Mouse (Mus musculus): ENCODE results near the gene Plekha1. TPM values are rescaled to one million over a fixed set of nuclear protein-coding genes. Genes with fewer than 3 reads are reported as not detected.

Gene Plekha1
- total and polyA plus RNA-seq, 3 experiments = 6.9 to 22.1 TPM; not detected in 1

- H3K4me1 ChIP-seq (ENCODE audit: control insufficient read depth in 1 of 2, insufficient read depth in 2 of 2, low read length in 2 of 2) = no peaks in the 10 kb centered on the region
- TF ChIP-seq TBP (IDR thresholded peaks at IDR 0.05; ENCODE audit: low read depth, low read length) (no peak), POLR2A (IDR thresholded peaks at IDR 0.05; ENCODE audit: control insufficient read depth in 1 of 2, insufficient read depth in 1 of 2, low read depth in 1 of 2, low read length in 2 of 2, poor library complexity in 1 of 2) (no peak), JUND (IDR thresholded peaks at IDR 0.05; ENCODE audit: low read depth, low read length) (no peak), MYC (IDR thresholded peaks at IDR 0.05; ENCODE audit: low read depth, low read length) (no peak), RCOR1 (IDR thresholded peaks at IDR 0.05; ENCODE audit: low read depth, low read length) (no peak), ZMIZ1 (IDR thresholded peaks at IDR 0.05; ENCODE audit: low read depth, low read length) (no peak), ELF1 (IDR thresholded peaks at IDR 0.05; ENCODE audit: low read depth, low read length) (no peak), MXI1 (IDR thresholded peaks at IDR 0.05; ENCODE audit: low read depth, low read length) (no peak), CTCF (IDR thresholded peaks at IDR 0.05 in 2 of 3, conservative IDR thresholded peaks at IDR 0.05 in 1 of 3; ENCODE audit: control insufficient read depth in 1 of 3, insufficient read depth in 1 of 3, low read depth in 2 of 3, low read length in 3 of 3, poor library complexity in 1 of 3, severe bottlenecking in 1 of 3) (no peak), ETS1 (IDR thresholded peaks at IDR 0.05; ENCODE audit: low read depth, low read length) (no peak), E2F4 (IDR thresholded peaks at IDR 0.05; ENCODE audit: borderline replicate concordance, low read depth, low read length) (no peak), BHLHE40 (IDR thresholded peaks at IDR 0.05; ENCODE audit: borderline replicate concordance, low read depth, low read length) (no peak), MAZ (IDR thresholded peaks at IDR 0.05; ENCODE audit: low read depth, low read length) (no peak)
- no peak for DNase-seq (ENCODE audit: low read depth, low spot score)
Observed at GRCm38 (mm10) chr7:130857973-130858372, 7.6 kb upstream of the Plekha1 start.

GRCm38 (mm10) chr7:130859926-130860325 lies 5.6 kb upstream of the Plekha1 start:
- Histone ChIP-seq H3K4me3 (ENCODE audit: control insufficient read depth in 1 of 2, insufficient read depth in 1 of 2, low read depth in 2 of 2, low read length in 2 of 2) (no peak overlapping the region), H3K36me3 (ENCODE audit: control insufficient read depth in 1 of 2, insufficient read depth in 2 of 2, low read length in 2 of 2) (no peaks in the 10 kb centered on the region), H3K9me3 (replicated peaks; ENCODE audit: insufficient read depth, low read length) (no peaks in the 10 kb centered on the region), H3K79me2 (ENCODE audit: control insufficient read depth, insufficient read depth, low read length, poor library complexity) (no peaks in the 10 kb centered on the region), H3K27ac (ENCODE audit: control insufficient read depth, low read depth, low read length) (no peak overlapping the region), H3K9ac (ENCODE audit: control insufficient read depth, low read depth, low read length, poor library complexity, severe bottlenecking) (no peak overlapping the region), H3K4me1 (ENCODE audit: control insufficient read depth in 1 of 2, insufficient read depth in 2 of 2, low read length in 2 of 2) (no peaks in the 10 kb centered on the region), H3K27me3 (ENCODE audit: control insufficient read depth in 1 of 2, insufficient read depth in 2 of 2, low read length in 2 of 2) (no peaks in the 10 kb centered on the region)
- TF ChIP-seq ETS1 (IDR thresholded peaks at IDR 0.05; ENCODE audit: low read depth, low read length) = no peak
- TF ChIP-seq MAX (IDR thresholded peaks at IDR 0.05; ENCODE audit: low read length) = no peak
- no peak for DNase-seq (ENCODE audit: low read depth, low spot score)

More at GRCm38 (mm10) chr7:130857973-130858372, 7.6 kb upstream of the Plekha1 start:
- no peak overlapping the region for H3K27ac ChIP-seq (ENCODE audit: control insufficient read depth, low read depth, low read length)
- H3K9me3 ChIP-seq (replicated peaks; ENCODE audit: insufficient read depth, low read length) = no peaks in the 10 kb centered on the region
- H3K36me3 ChIP-seq (ENCODE audit: control insufficient read depth in 1 of 2, insufficient read depth in 2 of 2, low read length in 2 of 2) = no peaks in the 10 kb centered on the region
- no peaks in the 10 kb centered on the region for H3K79me2 ChIP-seq (ENCODE audit: control insufficient read depth, insufficient read depth, low read length, poor library complexity)
- H3K27me3 ChIP-seq (ENCODE audit: control insufficient read depth in 1 of 2, insufficient read depth in 2 of 2, low read length in 2 of 2) = no peaks in the 10 kb centered on the region
- no peak overlapping the region for H3K4me3 ChIP-seq (ENCODE audit: control insufficient read depth in 1 of 2, insufficient read depth in 1 of 2, low read depth in 2 of 2, low read length in 2 of 2)
- H3K9ac ChIP-seq (ENCODE audit: control insufficient read depth, low read depth, low read length, poor library complexity, severe bottlenecking) = no peak overlapping the region

GRCm38 (mm10) chr7:130860721-130861142 lies 4.8 kb upstream of the Plekha1 start:
- Histone ChIP-seq H3K36me3 (ENCODE audit: control insufficient read depth in 1 of 2, insufficient read depth in 2 of 2, low read length in 2 of 2) (no peaks in the 10 kb centered on the region), H3K79me2 (ENCODE audit: control insufficient read depth, insufficient read depth, low read length, poor library complexity) (no peaks in the 10 kb centered on the region), H3K4me1 (ENCODE audit: control insufficient read depth in 1 of 2, insufficient read depth in 2 of 2, low read length in 2 of 2) (no peaks in the 10 kb centered on the region), H3K9ac (ENCODE audit: control insufficient read depth, low read depth, low read length, poor library complexity, severe bottlenecking) (no peak overlapping the region), H3K9me3 (replicated peaks; ENCODE audit: insufficient read depth, low read length) (no peaks in the 10 kb centered on the region), H3K27ac (ENCODE audit: control insufficient read depth, low read depth, low read length) (no peak overlapping the region), H3K4me3 (ENCODE audit: control insufficient read depth in 1 of 2, insufficient read depth in 1 of 2, low read depth in 2 of 2, low read length in 2 of 2) (no peak overlapping the region), H3K27me3 (ENCODE audit: control insufficient read depth in 1 of 2, insufficient read depth in 2 of 2, low read length in 2 of 2) (no peaks in the 10 kb centered on the region)
- TF ChIP-seq SIN3A (IDR thresholded peaks at IDR 0.05; ENCODE audit: low read length) (no peak), ZKSCAN1 (IDR thresholded peaks at IDR 0.05; ENCODE audit: low read depth, low read length) (no peak), ETS1 (IDR thresholded peaks at IDR 0.05; ENCODE audit: low read depth, low read length) (no peak), POLR2AphosphoS2 (IDR thresholded peaks at IDR 0.05; ENCODE audit: low read length) (no peak), MAFK (IDR thresholded peaks at IDR 0.05; ENCODE audit: borderline replicate concordance, low read depth, low read length) (no peak), ZNF384 (IDR thresholded peaks at IDR 0.05; ENCODE audit: low read depth, low read length) (no peak), RCOR1 (IDR thresholded peaks at IDR 0.05; ENCODE audit: low read depth, low read length) (no peak), POLR2A (IDR thresholded peaks at IDR 0.05; ENCODE audit: control insufficient read depth in 1 of 2, insufficient read depth in 1 of 2, low read depth in 1 of 2, low read length in 2 of 2, poor library complexity in 1 of 2) (no peak), SMC3 (IDR thresholded peaks at IDR 0.05; ENCODE audit: low read depth, low read length) (no peak), TBP (IDR thresholded peaks at IDR 0.05; ENCODE audit: low read depth, low read length) (no peak), ZC3H11A (IDR thresholded peaks at IDR 0.05; ENCODE audit: low read depth, low read length) (no peak)
- no peak for DNase-seq (ENCODE audit: low read depth, low spot score)

Measured in MEL (cell line).